Mouse (Mus musculus) C2C12 (cell line): Measurements from ENCODE around the gene Ocm.

ENCODE experiments used
- CTCF ChIP-seq: IDR thresholded peaks from one replicate; pipeline ENCODE4 v1.5.1; 2011; ENCODE audit not compliant: control insufficient read depth, insufficient read depth, insufficient read length
- MYOG ChIP-seq: IDR thresholded peaks from one replicate; pipeline ENCODE4 v1.6.1; 2011; ENCODE audit not compliant: control insufficient read depth, insufficient read length; ENCODE audit errors: extremely low read depth
- USF1 ChIP-seq: IDR thresholded peaks from one replicate; pipeline ENCODE4 v1.6.1; 2011; ENCODE audit warnings: low read depth, mild to moderate bottlenecking, control low read depth, moderate library complexity

DNA sequence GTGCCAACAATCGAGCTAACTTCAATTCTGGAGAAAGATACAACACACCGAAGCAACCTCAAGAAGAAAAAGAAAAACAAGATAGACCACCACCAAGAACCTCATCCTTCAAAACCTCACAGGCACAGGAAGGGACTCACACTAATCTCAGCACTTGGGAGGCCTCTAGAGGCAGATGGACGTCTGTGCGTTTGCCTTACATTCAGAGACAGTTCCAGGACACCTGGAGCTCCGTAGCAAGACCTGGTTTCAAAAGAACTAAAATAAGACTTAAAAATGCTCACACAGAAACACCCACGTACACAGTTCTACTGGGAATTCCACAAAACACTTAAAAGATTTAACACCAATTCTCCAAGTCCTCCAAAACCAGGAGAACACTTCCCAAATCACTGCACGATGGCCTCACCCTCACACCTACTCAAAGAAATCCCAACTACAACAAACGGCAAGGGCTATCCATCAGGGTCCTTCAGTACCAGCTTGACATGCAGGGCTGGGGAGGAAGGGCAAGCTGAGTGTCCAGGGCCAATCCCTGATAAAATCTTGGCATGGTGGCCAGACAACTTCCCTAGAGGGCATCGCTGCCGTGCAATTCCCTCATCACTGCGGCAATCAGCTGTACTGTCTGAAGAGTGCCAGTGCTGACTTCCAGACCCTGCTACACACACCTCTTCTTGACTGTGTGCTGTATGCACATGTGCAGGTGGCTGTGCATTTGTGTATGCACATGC, 31.7 kb downstream of the Ocm start:
- TF ChIP-seq USF1 (no peak), CTCF (no peak), MYOG (no peak)
